Mouse (Mus musculus): ENCODE measurements around the gene Pcgf6. TPM values are rescaled to one million over a fixed set of nuclear protein-coding genes. Genes with fewer than 3 reads are reported as not detected.
A peak's percentile ranks its signal among the peaks of the same experiment; 100 is the strongest.

Pcgf6 gene
- polyA plus RNA-seq (2015; fragmentation: Nextera tagmentation; extraction: Ambion mirVana) = 26.8 and 30.2 TPM in 2 replicates

GRCm38 (mm10) chr19:47050271-47051032 is at the start of gene Pcgf6:
TSS of gene Pcgf6 (minus strand) at chr19:47050906.
- Histone ChIP-seq H3K4me3 (ENCODE audit: low read length) (peak within 1 kb of the TSS; percentile 69), H3K4me1 (ENCODE audit: control insufficient read depth, insufficient read depth, low read depth, low read length) (peaks cover 12% of the 10 kb centered on the region), H3K27me3 (replicated peaks; ENCODE audit: control insufficient read depth, insufficient read depth, low read length) (no peaks in the 10 kb centered on the region), H3K9ac (ENCODE audit: low read depth, low read length) (peak within 1 kb of the TSS; percentile 80), H3K4me2 (ENCODE audit: low read length) (peak within 1 kb of the TSS; percentile 75), H3K9me3 (ENCODE audit: control insufficient read depth, low read length) (no peaks in the 10 kb centered on the region), H3K36me3 (ENCODE audit: control insufficient read depth, insufficient read depth, low read length) (0 out of 2 replicates have a peak, but pooled peaks cover 2% of the 10 kb centered on the region), H3K27ac (ENCODE audit: low read depth, low read length) (peak within 1 kb of the TSS; percentile 84)
- ATAC-seq = peak; percentile 93
- WGBS = under 1% methylated on average over 75 of the region's 75 CpGs

- Histone ChIP-seq H3K27me3 (replicated peaks; ENCODE audit: control insufficient read depth, insufficient read depth, low read length) (no peaks in the 10 kb centered on the region), H3K4me1 (ENCODE audit: control insufficient read depth, insufficient read depth, low read depth, low read length) (peaks cover 19% of the 10 kb centered on the region), H3K4me2 (ENCODE audit: low read length) (peak within 1 kb of the TSS; percentile 83), H3K4me3 (ENCODE audit: low read length) (peak within 1 kb of the TSS; percentile 97), H3K9ac (ENCODE audit: low read depth, low read length) (peak within 1 kb of the TSS; percentile 98), H3K36me3 (ENCODE audit: control insufficient read depth, insufficient read depth, low read length) (peaks cover 13% of the 10 kb centered on the region), H3K9me3 (ENCODE audit: control insufficient read depth, low read length) (no peaks in the 10 kb centered on the region), H3K27ac (ENCODE audit: low read depth, low read length) (peak within 1 kb of the TSS; percentile 92)
- ATAC-seq = peak; percentile 99
- WGBS = under 1% methylated on average over 56 of the region's 56 CpGs
Measured at GRCm38 (mm10) chr19:47090550-47091156, 39.9 kb upstream of the Pcgf6 start, which contains the start of the genes Usmg5 and Pdcd11. TSS of gene Usmg5 (minus strand) at chr19:47090647. TSS of gene Pdcd11 (plus strand) at chr19:47090768.

GRCm38 (mm10) chr19:47089718-47090525 is 39.2 kb upstream of the Pcgf6 start:
- no peaks in the 10 kb centered on the region for H3K27me3 ChIP-seq (replicated peaks; ENCODE audit: control insufficient read depth, insufficient read depth, low read length)
- peaks cover 19% of the 10 kb centered on the region for H3K4me1 ChIP-seq (ENCODE audit: control insufficient read depth, insufficient read depth, low read depth, low read length)
- H3K27ac ChIP-seq (ENCODE audit: low read depth, low read length) = peak overlapping the region; percentile 92
- peak; percentile 70 for ATAC-seq
- WGBS = 1% methylated on average over 36 of the region's 36 CpGs
- H3K36me3 ChIP-seq (ENCODE audit: control insufficient read depth, insufficient read depth, low read length) = peaks cover 10% of the 10 kb centered on the region
- no peaks in the 10 kb centered on the region for H3K9me3 ChIP-seq (ENCODE audit: control insufficient read depth, low read length)
- peak overlapping the region; percentile 97 for H3K4me3 ChIP-seq (ENCODE audit: low read length)
- H3K4me2 ChIP-seq (ENCODE audit: low read length) = peak overlapping the region; percentile 74
- peak overlapping the region; percentile 98 for H3K9ac ChIP-seq (ENCODE audit: low read depth, low read length)

- Histone ChIP-seq H3K4me3 (ENCODE audit: low read length) (no peak overlapping the region), H3K4me2 (ENCODE audit: low read length) (no peak overlapping the region), H3K9me3 (ENCODE audit: control insufficient read depth, low read length) (no peaks in the 10 kb centered on the region), H3K36me3 (ENCODE audit: control insufficient read depth, insufficient read depth, low read length) (peaks cover 20% of the 10 kb centered on the region), H3K9ac (ENCODE audit: low read depth, low read length) (no peak overlapping the region), H3K27ac (ENCODE audit: low read depth, low read length) (no peak overlapping the region), H3K27me3 (replicated peaks; ENCODE audit: control insufficient read depth, insufficient read depth, low read length) (no peaks in the 10 kb centered on the region), H3K4me1 (ENCODE audit: control insufficient read depth, insufficient read depth, low read depth, low read length) (peaks cover 19% of the 10 kb centered on the region)
- WGBS = 84% methylated on average over 3 of the region's 3 CpGs
- ATAC-seq = no peak
Measured at GRCm38 (mm10) chr19:47088226-47088625, 37.5 kb upstream of the Pcgf6 start.

GRCm38 (mm10) chr19:47067924-47068611 is 17.4 kb upstream of the Pcgf6 start:
- ATAC-seq = peak; percentile 94
- Histone ChIP-seq H3K9ac (ENCODE audit: low read depth, low read length) (peak overlapping the region; percentile 93), H3K27ac (ENCODE audit: low read depth, low read length) (peak overlapping the region; percentile 92), H3K36me3 (ENCODE audit: control insufficient read depth, insufficient read depth, low read length) (peaks cover 9% of the 10 kb centered on the region), H3K4me2 (ENCODE audit: low read length) (peak overlapping the region; percentile 77), H3K27me3 (replicated peaks; ENCODE audit: control insufficient read depth, insufficient read depth, low read length) (no peaks in the 10 kb centered on the region), H3K4me1 (ENCODE audit: control insufficient read depth, insufficient read depth, low read depth, low read length) (peaks cover 8% of the 10 kb centered on the region), H3K9me3 (ENCODE audit: control insufficient read depth, low read length) (no peaks in the 10 kb centered on the region), H3K4me3 (ENCODE audit: low read length) (peak overlapping the region; percentile 98)
- under 1% methylated on average over 60 of the region's 72 CpGs for WGBS

GRCm38 (mm10) chr19:47067096-47067882 is 16.6 kb upstream of the Pcgf6 start, which contains the start of gene Taf5:
TSS of gene Taf5 (plus strand) at chr19:47067746.
- Histone ChIP-seq H3K9me3 (ENCODE audit: control insufficient read depth, low read length) (no peaks in the 10 kb centered on the region), H3K9ac (ENCODE audit: low read depth, low read length) (peak within 1 kb of the TSS; percentile 93), H3K4me2 (ENCODE audit: low read length) (peak within 1 kb of the TSS; percentile 77), H3K27me3 (replicated peaks; ENCODE audit: control insufficient read depth, insufficient read depth, low read length) (no peaks in the 10 kb centered on the region), H3K4me3 (ENCODE audit: low read length) (peak within 1 kb of the TSS; percentile 98), H3K27ac (ENCODE audit: low read depth, low read length) (peak within 1 kb of the TSS; percentile 92), H3K4me1 (ENCODE audit: control insufficient read depth, insufficient read depth, low read depth, low read length) (peaks cover 8% of the 10 kb centered on the region), H3K36me3 (ENCODE audit: control insufficient read depth, insufficient read depth, low read length) (peaks cover 3% of the 10 kb centered on the region)
- peak; percentile 79 for ATAC-seq
- WGBS = 11% methylated on average over 49 of the region's 49 CpGs

- H3K36me3 ChIP-seq (ENCODE audit: control insufficient read depth, insufficient read depth, low read length) = no peaks in the 10 kb centered on the region
- 91% methylated on average over 3 of the region's 3 CpGs for WGBS
- H3K9me3 ChIP-seq (ENCODE audit: control insufficient read depth, low read length) = no peaks in the 10 kb centered on the region
- H3K4me1 ChIP-seq (ENCODE audit: control insufficient read depth, insufficient read depth, low read depth, low read length) = peaks cover 8% of the 10 kb centered on the region
- no peak overlapping the region for H3K27ac ChIP-seq (ENCODE audit: low read depth, low read length)
- no peak overlapping the region for H3K9ac ChIP-seq (ENCODE audit: low read depth, low read length)
- no peak overlapping the region for H3K4me2 ChIP-seq (ENCODE audit: low read length)
- no peak overlapping the region for H3K4me3 ChIP-seq (ENCODE audit: low read length)
- no peaks in the 10 kb centered on the region for H3K27me3 ChIP-seq (replicated peaks; ENCODE audit: control insufficient read depth, insufficient read depth, low read length)
- no peak for ATAC-seq
Measured at GRCm38 (mm10) chr19:47065860-47066259, 15.2 kb upstream of the Pcgf6 start.

- WGBS = 76% methylated on average over 1 of the region's 1 CpGs
- Histone ChIP-seq H3K36me3 (ENCODE audit: control insufficient read depth, insufficient read depth, low read length) (no peaks in the 10 kb centered on the region), H3K4me1 (ENCODE audit: control insufficient read depth, insufficient read depth, low read depth, low read length) (no peaks in the 10 kb centered on the region), H3K4me3 (ENCODE audit: low read length) (no peak overlapping the region), H3K9ac (ENCODE audit: low read depth, low read length) (no peak overlapping the region), H3K9me3 (ENCODE audit: control insufficient read depth, low read length) (no peaks in the 10 kb centered on the region), H3K27ac (ENCODE audit: low read depth, low read length) (no peak overlapping the region), H3K4me2 (ENCODE audit: low read length) (no peak overlapping the region), H3K27me3 (replicated peaks; ENCODE audit: control insufficient read depth, insufficient read depth, low read length) (no peaks in the 10 kb centered on the region)
- no peak for ATAC-seq
Measured at GRCm38 (mm10) chr19:47057684-47058083, 7.0 kb upstream of the Pcgf6 start.
